Mouse (Mus musculus): ENCODE results near the gene Nck2. TPM values are rescaled to one million over a fixed set of nuclear protein-coding genes. Genes with fewer than 3 reads are reported as not detected.
"Not testable (repeated sequence)": the region's sequence is repeated elsewhere in the genome, so short reads cannot be mapped to it uniquely, and the experiment has no call there.

Gene Nck2
- polyA plus RNA-seq, 1 experiment: not detected

GRCm38 (mm10) chr1:43538716-43539115, 94.3 kb downstream of the Nck2 start:
- Histone ChIP-seq H3K4me3 (ENCODE audit: insufficient read depth, low read depth, low read length) (no peak overlapping the region), H3K4me1 (ENCODE audit: control insufficient read depth, insufficient read depth, low read length) (peaks cover 5% of the 10 kb centered on the region; the same call in 1 of the 2 replicates), H3K27ac (ENCODE audit: insufficient read depth, low read depth, low read length) (no peak overlapping the region)
- TF ChIP-seq CTCF (IDR thresholded peaks at IDR 0.05; ENCODE audit: insufficient read depth, low read depth, low read length) (no peak), POLR2A (IDR thresholded peaks at IDR 0.05; ENCODE audit: insufficient read depth, low read depth, low read length) (no peak)
- 94% methylated on average over 2 of the region's 2 CpGs for WGBS

- 62% methylated on average over 4 of the region's 4 CpGs for WGBS
- Histone ChIP-seq H3K4me1 (ENCODE audit: control insufficient read depth, insufficient read depth, low read length) (peaks cover 5% of the 10 kb centered on the region; the same call in 1 of the 2 replicates), H3K4me3 (ENCODE audit: insufficient read depth, low read depth, low read length) (no peak overlapping the region), H3K27ac (ENCODE audit: insufficient read depth, low read depth, low read length) (no peak overlapping the region)
- TF ChIP-seq CTCF (IDR thresholded peaks at IDR 0.05; ENCODE audit: insufficient read depth, low read depth, low read length) (no peak), POLR2A (IDR thresholded peaks at IDR 0.05; ENCODE audit: insufficient read depth, low read depth, low read length) (no peak)
Observed at GRCm38 (mm10) chr1:43539689-43540380, 95.5 kb downstream of the Nck2 start.

GRCm38 (mm10) chr1:43542339-43542738, 98.0 kb downstream of the Nck2 start:
- Histone ChIP-seq H3K4me1 (ENCODE audit: control insufficient read depth, insufficient read depth, low read length) (0 out of 2 replicates have a peak, but pooled peaks cover 3% of the 10 kb centered on the region), H3K27ac (ENCODE audit: insufficient read depth, low read depth, low read length) (no peak overlapping the region), H3K4me3 (ENCODE audit: insufficient read depth, low read depth, low read length) (no peak overlapping the region)
- WGBS: 72% methylated on average over 4 of the region's 4 CpGs
- TF ChIP-seq POLR2A (IDR thresholded peaks at IDR 0.05; ENCODE audit: insufficient read depth, low read depth, low read length) (no peak), CTCF (IDR thresholded peaks at IDR 0.05; ENCODE audit: insufficient read depth, low read depth, low read length) (no peak)

GRCm38 (mm10) chr1:43547644-43548043, 103.3 kb downstream of the Nck2 start:
- Histone ChIP-seq H3K27ac (ENCODE audit: insufficient read depth, low read depth, low read length) (no peak overlapping the region), H3K4me3 (ENCODE audit: insufficient read depth, low read depth, low read length) (no peak overlapping the region), H3K4me1 (ENCODE audit: control insufficient read depth, insufficient read depth, low read length) (no peaks in the 10 kb centered on the region; the same call in 1 of the 2 replicates)
- WGBS: 92% methylated on average over 2 of the region's 2 CpGs
- no peak for TF ChIP-seq CTCF (IDR thresholded peaks at IDR 0.05; ENCODE audit: insufficient read depth, low read depth, low read length)
- TF ChIP-seq POLR2A (IDR thresholded peaks at IDR 0.05; ENCODE audit: insufficient read depth, low read depth, low read length): no peak

- peaks cover under 1% of the 10 kb centered on the region for H3K4me1 ChIP-seq (ENCODE audit: control insufficient read depth, insufficient read depth, low read length)
- TF ChIP-seq CTCF (IDR thresholded peaks at IDR 0.05; ENCODE audit: insufficient read depth, low read depth, low read length) (no peak), POLR2A (IDR thresholded peaks at IDR 0.05; ENCODE audit: insufficient read depth, low read depth, low read length) (no peak)
- WGBS: 85% methylated on average over 5 of the region's 5 CpGs
- H3K4me3 ChIP-seq (ENCODE audit: insufficient read depth, low read depth, low read length): no peak overlapping the region
- no peak overlapping the region for H3K27ac ChIP-seq (ENCODE audit: insufficient read depth, low read depth, low read length)
Observed at GRCm38 (mm10) chr1:43548749-43549148, 104.4 kb downstream of the Nck2 start.

- Histone ChIP-seq H3K4me3 (ENCODE audit: insufficient read depth, low read depth, low read length) (no peak overlapping the region), H3K27ac (ENCODE audit: insufficient read depth, low read depth, low read length) (no peak overlapping the region), H3K4me1 (ENCODE audit: control insufficient read depth, insufficient read depth, low read length) (peaks cover 8% of the 10 kb centered on the region)
- no peak for TF ChIP-seq CTCF (IDR thresholded peaks at IDR 0.05; ENCODE audit: insufficient read depth, low read depth, low read length)
- TF ChIP-seq POLR2A (IDR thresholded peaks at IDR 0.05; ENCODE audit: insufficient read depth, low read depth, low read length): no peak
- whole genome bisulfite sequencing: 91% methylated on average over 3 of the region's 3 CpGs
Observed at GRCm38 (mm10) chr1:43550525-43550924, 106.1 kb downstream of the Nck2 start.

- not testable (repeated sequence) for H3K4me1 ChIP-seq (ENCODE audit: control insufficient read depth, insufficient read depth, low read length); H3K4me3 ChIP-seq (ENCODE audit: insufficient read depth, low read depth, low read length); H3K27ac ChIP-seq (ENCODE audit: insufficient read depth, low read depth, low read length)
- WGBS: 92% methylated on average over 37 of the region's 37 CpGs
Observed at GRCm38 (mm10) chr1:43553989-43554679, 109.8 kb downstream of the Nck2 start.

GRCm38 (mm10) chr1:43555222-43555974, 111.0 kb downstream of the Nck2 start:
- TF ChIP-seq CTCF (IDR thresholded peaks at IDR 0.05; ENCODE audit: insufficient read depth, low read depth, low read length) (no peak), POLR2A (IDR thresholded peaks at IDR 0.05; ENCODE audit: insufficient read depth, low read depth, low read length) (no peak)
- H3K4me3 ChIP-seq (ENCODE audit: insufficient read depth, low read depth, low read length): no peak overlapping the region
- H3K27ac ChIP-seq (ENCODE audit: insufficient read depth, low read depth, low read length): no peak overlapping the region
- peaks cover 8% of the 10 kb centered on the region; the same call in 1 of the 2 replicates for H3K4me1 ChIP-seq (ENCODE audit: control insufficient read depth, insufficient read depth, low read length)
- WGBS: 78% methylated on average over 12 of the region's 12 CpGs

GRCm38 (mm10) chr1:43558329-43558728, 114.0 kb downstream of the Nck2 start:
- Histone ChIP-seq H3K4me1 (ENCODE audit: control insufficient read depth, insufficient read depth, low read length) (peaks cover 10% of the 10 kb centered on the region; the same call in 1 of the 2 replicates), H3K4me3 (ENCODE audit: insufficient read depth, low read depth, low read length) (no peak overlapping the region), H3K27ac (ENCODE audit: insufficient read depth, low read depth, low read length) (no peak overlapping the region)
- WGBS: 92% methylated on average over 3 of the region's 3 CpGs
- no peak for TF ChIP-seq CTCF (IDR thresholded peaks at IDR 0.05; ENCODE audit: insufficient read depth, low read depth, low read length)
- no peak for TF ChIP-seq POLR2A (IDR thresholded peaks at IDR 0.05; ENCODE audit: insufficient read depth, low read depth, low read length)
